Mouse (Mus musculus) cortical plate, adult 2 months (tissue): ENCODE measurements at regions not wholly inside any gene's neighbourhood (a gene's known extent, or its start where the extent isn't known, plus 50 kb on each side); places are given as distances from the start of the nearest gene placed in this dataset.

Source experiments
- CTCF ChIP-seq: fragments of 200-500 bp; IDR thresholded peaks from 2 replicates; pipeline ENCODE4 v1.5.1; 2011; ENCODE audit warnings: mild to moderate bottlenecking, control low read depth, low read length; ENCODE audit not compliant: insufficient read depth; ENCODE audit errors: extremely low read depth
- POLR2A ChIP-seq: fragments of 200-500 bp; IDR thresholded peaks from 2 replicates; pipeline ENCODE4 v1.6.1; 2011; ENCODE audit warnings: mild to moderate bottlenecking, low read length, control low read depth; ENCODE audit not compliant: insufficient read depth; ENCODE audit errors: extremely low read depth

DNA sequence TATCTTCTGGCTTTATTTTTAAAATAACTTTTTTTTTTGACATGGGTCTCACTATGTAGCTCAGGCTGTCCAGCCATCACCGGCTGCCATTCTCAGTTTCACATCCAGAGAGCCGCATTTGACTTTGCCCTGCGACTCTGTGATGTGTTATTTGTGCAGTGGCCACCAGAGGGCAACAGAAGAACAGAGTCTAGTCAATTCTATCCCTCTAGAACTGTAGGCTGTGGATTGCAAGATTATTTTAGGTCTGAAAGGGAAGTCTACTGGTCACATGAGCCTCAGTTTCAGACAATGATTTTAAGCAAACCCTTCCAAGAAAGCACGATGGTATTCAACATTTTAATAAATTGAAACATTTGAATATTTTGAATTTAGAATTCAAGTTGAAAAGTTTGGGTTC is 73.8 kb upstream of the Galnt15 start:
- TF ChIP-seq CTCF (peak; percentile 88), POLR2A (no peak)
